Mouse (Mus musculus) retina, embryonic 14.5 days (tissue): ENCODE results near the gene Pwp2.

Source experiments
- DNase-seq: peaks from one replicate; pipeline ENCODE4 v3.0.0-alpha.2; 2015; ENCODE audit warnings: low spot score

Gene Pwp2

GRCm38 (mm10) chr10:78171057-78171456 lies 13.9 kb downstream of the Pwp2 start:
- no peak for DNase-seq

- no peak for DNase-seq
Measured at GRCm38 (mm10) chr10:78170445-78170844, 14.5 kb downstream of the Pwp2 start.

GRCm38 (mm10) chr10:78169281-78170042 lies 15.5 kb downstream of the Pwp2 start, which contains the start of gene D10Jhu81e:
TSS of gene D10Jhu81e (minus strand) at chr10:78169782.
- DNase-seq = peak; percentile 99

GRCm38 (mm10) chr10:78168792-78169191 lies 16.2 kb downstream of the Pwp2 start:
- DNase-seq = no peak

- no peak for DNase-seq
Measured at GRCm38 (mm10) chr10:78167775-78168174, 17.2 kb downstream of the Pwp2 start.

GRCm38 (mm10) chr10:78167333-78167732 lies 17.6 kb downstream of the Pwp2 start:
- no peak for DNase-seq

GRCm38 (mm10) chr10:78165256-78166005 lies 19.5 kb downstream of the Pwp2 start:
- no peak for DNase-seq

GRCm38 (mm10) chr10:78164786-78165185 lies 20.2 kb downstream of the Pwp2 start:
- no peak for DNase-seq

GRCm38 (mm10) chr10:78163923-78164322 lies 21.0 kb downstream of the Pwp2 start:
- peak; percentile 83 for DNase-seq

GRCm38 (mm10) chr10:78163241-78163640 lies 21.7 kb downstream of the Pwp2 start:
- DNase-seq = no peak

GRCm38 (mm10) chr10:78162646-78163045 lies 22.3 kb downstream of the Pwp2 start:
- DNase-seq = no peak

GRCm38 (mm10) chr10:78161096-78161495 lies 23.9 kb downstream of the Pwp2 start:
- DNase-seq = no peak

- DNase-seq = no peak
Measured at GRCm38 (mm10) chr10:78160369-78161095, 24.4 kb downstream of the Pwp2 start.

- DNase-seq = peak; percentile 84
Measured at GRCm38 (mm10) chr10:78159906-78160305, 25.0 kb downstream of the Pwp2 start.

- DNase-seq = peak; percentile 57
Measured at GRCm38 (mm10) chr10:78159252-78159878, 25.6 kb downstream of the Pwp2 start.

- DNase-seq = no peak
Measured at GRCm38 (mm10) chr10:78158041-78158440, 26.9 kb downstream of the Pwp2 start.

- DNase-seq = no peak
Measured at GRCm38 (mm10) chr10:78156926-78157325, 28.0 kb downstream of the Pwp2 start.

GRCm38 (mm10) chr10:78148834-78149766 lies 35.8 kb downstream of the Pwp2 start:
- DNase-seq = no peak

GRCm38 (mm10) chr10:78147908-78148441 lies 37.0 kb downstream of the Pwp2 start:
- no peak for DNase-seq

GRCm38 (mm10) chr10:78143727-78144505 lies 41.0 kb downstream of the Pwp2 start:
- no peak for DNase-seq
